Comparison of ENCODE assay signal across 20 mouse cellular contexts in genomic region chr9:71777404-71777803, GRCm38 (mm10). TPM values are rescaled to one million over a fixed set of nuclear protein-coding genes. Genes with fewer than 3 reads are reported as not detected.
DNase-seq lines count a peak whose midpoint lies in the region; ATAC-seq and TF ChIP-seq lines count a peak whose summit lies in the region.
"Had no signal": no experiment of that assay in that cellular context is flagged by ENCODE, and none has a peak within 500 bp of the region (broad histone marks: within the 10 kb centered on the region; RNA-seq: fewer than 3 reads in every experiment).

No protein-coding gene starts in this region.

- no peak overlapping the region for H3K27ac ChIP-seq in heart, adult 2 months
- H3K27ac ChIP-seq in liver, embryonic 14.5 days: no peak overlapping the region
- H3K27ac ChIP-seq in stomach, postnatal 0 days (replicated peaks): no peak overlapping the region
- H3K27ac ChIP-seq: embryonic facial prominence, embryonic 10.5 days; hindbrain, embryonic 15.5 days; limb, embryonic 10.5 days; macrophage; midbrain, embryonic 13.5 days had no signal

- no peaks in the 10 kb centered on the region for H3K36me3 ChIP-seq in heart, adult 2 months (ENCODE audit: control insufficient read depth, insufficient read depth, low read length)
- no peaks in the 10 kb centered on the region for H3K36me3 ChIP-seq in liver, embryonic 14.5 days (replicated peaks; ENCODE audit: control insufficient read depth, insufficient read depth, low read depth)
- no peaks in the 10 kb centered on the region for H3K36me3 ChIP-seq in stomach, postnatal 0 days (ENCODE audit: control insufficient read depth, insufficient read depth, low read length)
- H3K36me3 ChIP-seq: embryonic facial prominence, embryonic 10.5 days; heart, embryonic 12.5 days; hindbrain, embryonic 15.5 days; limb, embryonic 10.5 days; midbrain, embryonic 13.5 days had no signal

- H3K4me2 ChIP-seq in liver, embryonic 14.5 days (ENCODE audit: low read depth): no peak overlapping the region
- no peak overlapping the region for H3K4me2 ChIP-seq in stomach, postnatal 0 days (replicated peaks; ENCODE audit: low read depth)
- H3K4me2 ChIP-seq: heart, embryonic 12.5 days; hindbrain, embryonic 15.5 days; midbrain, embryonic 13.5 days had no signal

- H3K4me3 ChIP-seq in heart, adult 2 months: no peak overlapping the region
- no peak overlapping the region for H3K4me3 ChIP-seq in liver, embryonic 14.5 days (ENCODE audit: insufficient read depth in 1 of 2, low read depth in 2 of 2, low read length in 2 of 2)
- no peak overlapping the region for H3K4me3 ChIP-seq in stomach, postnatal 0 days (ENCODE audit: low read depth, low read length)
- H3K4me3 ChIP-seq: embryonic facial prominence, embryonic 10.5 days; heart, embryonic 12.5 days; hindbrain, embryonic 15.5 days; limb, embryonic 10.5 days; midbrain, embryonic 13.5 days had no signal

- TF ChIP-seq POLR2A in heart, adult 2 months (IDR thresholded peaks at IDR 0.05; ENCODE audit: insufficient read depth, low read depth, low read length): no peak

- H3K9me3 ChIP-seq in liver, embryonic 14.5 days (ENCODE audit: control insufficient read depth, low read length): no peaks in the 10 kb centered on the region
- no peaks in the 10 kb centered on the region for H3K9me3 ChIP-seq in stomach, postnatal 0 days (ENCODE audit: control insufficient read depth, low read length)
- H3K9me3 ChIP-seq: hindbrain, embryonic 15.5 days; limb, embryonic 10.5 days; midbrain, embryonic 13.5 days had no signal

- no peak overlapping the region for H3K9ac ChIP-seq in heart, adult 2 months (ENCODE audit: low read depth, low read length)
- no peak overlapping the region for H3K9ac ChIP-seq in liver, embryonic 14.5 days (replicated peaks)
- H3K9ac ChIP-seq in stomach, postnatal 0 days (ENCODE audit: low read length): no peak overlapping the region
- H3K9ac ChIP-seq: heart, embryonic 12.5 days; hindbrain, embryonic 15.5 days; midbrain, embryonic 13.5 days had no signal

- TF ChIP-seq CTCF in heart, adult 2 months (IDR thresholded peaks at IDR 0.05): peak; percentile 44
- TF ChIP-seq CTCF in liver, embryonic 14.5 days (IDR thresholded peaks at IDR 0.05; ENCODE audit: low read depth): peak; percentile 65
- TF ChIP-seq CTCF in stomach, postnatal 0 days (IDR thresholded peaks at IDR 0.05; ENCODE audit: low read depth): peak; percentile 50

- 90% methylated on average over 3 of the region's 3 CpGs for WGBS in heart, adult 2 months
- 63% methylated on average over 3 of the region's 3 CpGs for WGBS in liver, embryonic 14.5 days (ENCODE audit: insufficient replicate concordance)
- WGBS in stomach, postnatal 0 days: 96% methylated on average over 3 of the region's 3 CpGs

- no peak for TF ChIP-seq EP300 in heart, adult 2 months (IDR thresholded peaks at IDR 0.05; ENCODE audit: insufficient read depth, low read depth, low read length)
- no peak for TF ChIP-seq EP300 in liver, embryonic 14.5 days (IDR thresholded peaks at IDR 0.05; ENCODE audit: low read depth)
- TF ChIP-seq EP300 in stomach, postnatal 0 days (optimal IDR thresholded peaks at IDR 0.05): no peak

- peaks cover 4% of the 10 kb centered on the region for H3K4me1 ChIP-seq in heart, adult 2 months (ENCODE audit: control insufficient read depth, insufficient read depth, low read length)
- no peaks in the 10 kb centered on the region for H3K4me1 ChIP-seq in liver, embryonic 14.5 days (replicated peaks; ENCODE audit: control insufficient read depth in 2 of 2, insufficient read depth in 2 of 2, low read length in 1 of 2)
- H3K4me1 ChIP-seq in stomach, postnatal 0 days (replicated peaks; ENCODE audit: control insufficient read depth, insufficient read depth): no peaks in the 10 kb centered on the region
- H3K4me1 ChIP-seq: embryonic facial prominence, embryonic 10.5 days; hindbrain, embryonic 15.5 days; limb, embryonic 10.5 days; midbrain, embryonic 13.5 days had no signal

- no peak for ATAC-seq in liver, embryonic 14.5 days (ENCODE audit: insufficient read depth)
- no peak for ATAC-seq in stomach, postnatal 0 days (ENCODE audit: low FRiP score, low TSS enrichment)
- ATAC-seq: midbrain, embryonic 13.5 days had no signal

- no peaks in the 10 kb centered on the region for H3K79me2 ChIP-seq in heart, adult 2 months (replicated peaks; ENCODE audit: control insufficient read depth, insufficient read depth, low read length)

- intact Hi-C loops in heart, adult 2 months (cut with DNase I): no loop called here

- no peak for DNase-seq in heart, adult 2 months
- DNase-seq in heart, adult 18-20 months: no peak
- DNase-seq in liver, embryonic 14.5 days (ENCODE audit: low read depth in 3 of 3, low spot score in 3 of 3): no peak
- DNase-seq in liver: no peak
- DNase-seq in thymus, postnatal 4 days: peak; percentile 17
- DNase-seq in thymus, postnatal 36 days: no peak
- no peak for DNase-seq in stomach, postnatal 0 days (ENCODE audit: low spot score)
- no peak for DNase-seq in frontal cortex, postnatal 25 days (ENCODE audit: low spot score in 2 of 2)
- DNase-seq: adrenal gland, adult 8-10 months; cerebellum, adult 11-12 months; cerebellum, postnatal 25 days; gastrocnemius, postnatal 25 days; kidney, adult 9 months; layer of hippocampus, postnatal 36 days had no signal

- no peaks in the 10 kb centered on the region for H3K27me3 ChIP-seq in heart, adult 2 months (ENCODE audit: control insufficient read depth, insufficient read depth, low read length)
- no peaks in the 10 kb centered on the region for H3K27me3 ChIP-seq in liver, embryonic 14.5 days (ENCODE audit: control insufficient read depth, insufficient read depth, low read length)
- no peaks in the 10 kb centered on the region for H3K27me3 ChIP-seq in stomach, postnatal 0 days (ENCODE audit: control insufficient read depth, insufficient read depth, low read length)
- H3K27me3 ChIP-seq: heart, embryonic 12.5 days had no signal

RNA-seq across cellular contexts. Expression of gene Cgnl1, which starts 6.0 kb away (rescaled TPM):
- 10 to 100 TPM; 28.1 to 31.0 TPM for total RNA-seq in heart, adult 2 months (2021)
- polyA plus RNA-seq in heart, adult 2 months (2012; rRNA removed): 10.5 and 16.2 TPM in 2 replicates
- total RNA-seq in heart, adult 18-20 months (2021): 10 to 100 TPM; 36.7 to 38.2 TPM
- 1.4 and 1.8 TPM in 2 replicates for polyA plus RNA-seq in liver, embryonic 14.5 days (2012; rRNA removed)
- polyA plus RNA-seq in liver, embryonic 14.5 days (2014; fragmentation: Nextera tagmentation; extraction: Ambion mirVana): 1.0 and 1.2 TPM in 2 replicates
- polyA plus RNA-seq in stomach, postnatal 0 days (2015; fragmentation: Nextera tagmentation; extraction: Ambion mirVana): 5.2 and 6.3 TPM in 2 replicates
